Mouse (Mus musculus) testis, postnatal 10 days (tissue): ENCODE measurements around the gene Cubn.

Experiments used
- DNase-seq: peaks from one replicate; pipeline ENCODE4 v3.0.0; 2021; ENCODE audit warnings: low spot score

Cubn gene

GRCm38 (mm10) chr2:13407698-13408097 is 83.9 kb downstream of the Cubn start:
- DNase-seq: no peak

DNA sequence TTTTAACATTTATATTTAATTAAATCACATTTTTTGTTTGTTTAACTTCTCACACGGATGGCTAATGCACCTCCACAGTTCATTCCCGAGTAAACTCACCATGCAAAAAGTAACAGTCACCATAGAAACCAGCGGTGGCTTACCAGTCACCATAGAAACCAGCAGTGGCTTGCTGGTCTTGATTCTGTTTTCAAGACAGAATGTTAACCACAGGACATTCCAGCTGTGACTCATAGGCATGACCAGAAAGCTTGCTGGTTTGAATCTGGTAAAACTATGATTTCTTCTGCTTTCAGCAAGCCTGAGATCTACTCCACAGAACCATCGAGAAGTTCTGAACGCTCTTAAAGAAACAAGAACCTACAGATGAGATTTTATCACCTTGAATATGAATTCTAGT is 84.3 kb downstream of the Cubn start:
- no peak for DNase-seq

DNA sequence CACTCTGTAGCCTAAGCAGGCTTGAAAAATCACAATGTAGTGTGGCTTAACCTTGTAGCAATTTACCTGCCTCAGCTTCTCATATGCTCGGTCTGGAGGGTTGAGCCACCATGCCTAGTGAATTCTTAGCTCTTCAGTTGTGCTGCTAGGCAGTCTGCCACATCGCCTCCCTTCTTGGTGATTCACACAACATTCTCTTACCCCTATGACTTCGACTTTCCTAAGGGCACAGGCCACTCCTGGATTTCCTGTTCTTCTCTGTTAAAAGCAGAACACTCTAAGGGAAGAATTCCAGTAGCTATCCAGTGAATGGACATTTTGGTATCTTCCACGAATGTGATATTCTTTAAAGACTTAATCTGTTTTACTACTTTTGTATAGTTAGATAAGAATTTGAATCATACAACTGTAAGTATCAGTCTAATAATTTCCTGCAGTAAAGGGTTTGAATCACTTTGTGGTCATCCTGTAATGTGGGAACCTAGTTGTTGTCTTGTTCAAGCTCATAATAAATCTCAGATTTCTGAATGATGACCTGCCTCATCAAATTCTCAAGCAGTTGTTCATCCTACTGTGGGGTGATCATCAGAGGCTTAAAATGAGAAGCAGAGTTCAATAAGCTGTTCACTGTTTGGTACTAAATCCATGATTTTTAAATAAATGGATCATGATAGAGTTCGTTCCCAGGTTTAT is 86.5 kb downstream of the Cubn start:
- no peak for DNase-seq

DNA sequence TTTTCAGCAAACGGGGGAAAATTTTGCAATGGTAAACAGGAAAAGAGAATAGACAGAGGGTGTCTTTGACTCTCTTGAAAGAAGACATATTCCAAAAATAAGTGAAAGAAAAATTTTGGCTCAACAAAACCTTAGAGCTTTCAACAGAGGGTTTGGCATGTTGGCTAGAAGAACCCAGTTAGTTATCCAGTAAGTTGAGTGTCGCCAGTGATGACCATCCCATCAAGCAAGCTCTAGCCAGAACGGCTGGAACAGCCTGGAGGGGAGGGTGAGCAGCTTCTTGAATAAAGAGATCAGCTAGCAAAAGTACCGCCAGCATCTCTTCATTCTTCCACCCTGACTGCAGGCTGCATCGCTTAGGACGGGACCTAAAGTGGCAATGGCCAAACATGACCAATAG is 90.8 kb downstream of the Cubn start:
- no peak for DNase-seq

- DNase-seq: no peak
Observed at GRCm38 (mm10) chr2:13399480-13400072, 92.0 kb downstream of the Cubn start.

DNA sequence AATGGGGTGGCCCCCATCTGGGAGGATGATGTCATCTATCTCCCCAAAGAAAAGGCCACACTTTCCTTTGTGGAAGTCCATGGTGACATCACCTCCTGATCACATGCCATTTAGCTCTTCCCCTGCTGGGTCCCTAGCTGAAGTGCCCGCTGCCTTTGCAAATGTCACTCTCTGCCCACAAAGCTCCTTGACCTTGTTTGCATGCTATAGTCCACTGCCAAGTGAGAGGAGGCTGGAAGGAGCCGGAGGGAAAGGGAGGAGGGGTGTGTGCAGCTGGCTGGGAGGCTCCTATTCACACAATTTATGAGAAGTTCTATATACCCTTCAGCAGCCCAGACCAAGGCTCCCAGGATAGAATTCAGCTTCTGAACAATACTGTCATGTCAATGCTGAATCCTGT is 92.7 kb downstream of the Cubn start:
- DNase-seq: peak; percentile 57

- no peak for DNase-seq
Observed at GRCm38 (mm10) chr2:13398551-13398950, 93.1 kb downstream of the Cubn start.

DNA sequence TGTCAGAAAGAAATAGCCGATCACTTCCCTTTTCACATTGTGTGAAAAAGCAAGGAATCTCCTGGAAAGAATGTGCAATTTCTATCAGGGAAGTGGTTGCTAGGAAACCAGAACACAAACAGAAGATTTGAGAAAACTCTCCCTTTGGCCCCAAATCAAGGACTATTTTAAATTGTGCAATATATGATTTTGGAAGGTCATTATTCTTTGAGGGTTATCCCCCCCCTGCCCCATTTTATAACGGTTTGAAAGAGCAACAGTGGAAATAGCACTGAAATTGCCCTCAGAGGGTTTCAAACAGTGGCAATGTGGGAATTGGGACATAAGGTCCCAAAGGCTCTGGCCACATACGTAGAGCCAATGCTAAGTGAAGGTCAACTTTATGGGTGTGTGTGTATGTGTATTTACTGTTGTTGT is 95.5 kb downstream of the Cubn start:
- no peak for DNase-seq

GRCm38 (mm10) chr2:13391018-13391417 is 100.6 kb downstream of the Cubn start:
- DNase-seq: no peak

- no peak for DNase-seq
Observed at GRCm38 (mm10) chr2:13386631-13387030, 105.0 kb downstream of the Cubn start.

- DNase-seq: no peak
Observed at GRCm38 (mm10) chr2:13385542-13386345, 105.9 kb downstream of the Cubn start.

DNA sequence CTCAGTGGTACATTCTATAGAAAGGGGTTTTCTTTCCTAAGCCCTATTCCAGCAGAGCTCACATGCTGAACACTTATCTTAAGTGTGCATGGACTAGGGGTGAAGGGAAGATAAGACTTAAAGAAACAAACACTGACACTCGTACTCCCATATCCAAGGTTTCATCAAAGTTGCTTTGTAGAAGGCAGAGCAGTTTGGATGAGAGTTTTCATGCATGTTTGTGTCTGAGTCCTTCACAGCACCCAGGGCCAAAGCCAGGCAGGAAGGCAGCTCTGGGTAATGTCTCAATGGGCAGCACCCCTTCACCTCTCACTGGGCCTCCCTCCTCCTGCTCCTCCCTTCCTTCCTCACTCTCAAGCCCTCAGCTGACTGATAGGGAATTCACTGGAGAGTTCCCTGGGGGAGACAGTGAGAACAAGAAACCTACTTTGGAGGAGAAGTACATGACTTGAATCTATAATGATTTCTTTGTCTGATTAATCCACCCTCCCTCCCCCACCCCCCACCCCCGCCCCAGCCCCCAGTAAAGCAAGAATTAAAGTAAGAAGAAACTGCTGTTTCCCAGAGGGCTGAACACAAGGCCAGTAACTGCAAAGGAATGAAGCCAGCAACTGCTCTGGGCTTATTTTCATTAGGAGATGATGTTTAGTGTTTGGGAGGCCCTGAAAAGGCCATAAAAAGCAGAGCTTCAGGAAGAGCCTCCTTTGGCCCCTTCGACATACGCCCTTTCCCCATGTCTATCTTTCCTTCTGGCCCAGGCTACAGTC is 106.7 kb downstream of the Cubn start:
- DNase-seq: no peak

GRCm38 (mm10) chr2:13376166-13376565 is 115.4 kb downstream of the Cubn start:
- DNase-seq: no peak

- DNase-seq: no peak
Observed at GRCm38 (mm10) chr2:13373291-13373690, 118.3 kb downstream of the Cubn start.

DNA sequence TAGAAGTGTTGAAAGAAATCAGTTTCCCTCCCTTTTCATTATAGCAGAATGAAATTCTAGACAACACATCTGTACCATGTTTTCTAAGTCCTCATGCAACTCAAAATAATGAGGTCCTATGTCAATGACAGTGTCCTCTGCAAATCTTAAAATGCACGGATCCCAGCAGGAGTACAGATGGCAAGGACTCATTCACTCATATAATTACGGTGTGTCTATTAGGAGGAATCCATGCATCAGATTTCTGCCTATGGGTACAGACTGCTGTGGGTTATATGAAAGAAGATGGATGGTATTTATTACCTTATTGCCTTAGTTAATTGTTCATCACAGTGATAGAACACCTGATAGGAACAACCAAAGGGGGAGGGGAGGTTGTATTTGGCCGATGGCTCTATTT is 118.8 kb downstream of the Cubn start:
- DNase-seq: no peak

DNA sequence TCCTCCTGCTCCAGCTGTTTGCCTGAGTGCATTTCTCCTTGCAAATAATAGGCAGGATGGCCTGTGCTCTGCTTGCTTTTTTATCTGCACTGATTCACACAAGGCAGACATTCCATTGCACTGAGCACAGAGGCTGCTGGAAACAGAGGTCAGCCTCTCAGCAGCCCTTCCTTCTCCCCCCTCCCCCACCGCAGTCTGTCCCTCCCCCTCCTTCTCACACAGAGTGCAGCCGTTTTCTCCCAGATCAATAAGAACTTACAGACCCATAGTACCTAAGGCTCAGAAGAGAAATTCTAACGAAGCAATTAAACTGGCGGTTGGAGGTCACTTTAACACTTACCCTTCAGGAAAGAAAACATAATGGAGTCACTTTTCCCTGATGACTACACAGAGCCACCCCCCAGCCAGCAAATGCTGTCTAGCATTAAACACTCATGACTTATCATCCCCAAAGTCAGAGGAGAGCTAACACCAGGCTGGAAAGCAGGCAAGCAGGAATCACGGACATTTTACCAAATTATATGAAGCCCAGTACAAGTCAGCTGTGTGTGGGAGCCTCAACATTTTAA is 119.3 kb downstream of the Cubn start:
- peak; percentile 74 for DNase-seq

DNA sequence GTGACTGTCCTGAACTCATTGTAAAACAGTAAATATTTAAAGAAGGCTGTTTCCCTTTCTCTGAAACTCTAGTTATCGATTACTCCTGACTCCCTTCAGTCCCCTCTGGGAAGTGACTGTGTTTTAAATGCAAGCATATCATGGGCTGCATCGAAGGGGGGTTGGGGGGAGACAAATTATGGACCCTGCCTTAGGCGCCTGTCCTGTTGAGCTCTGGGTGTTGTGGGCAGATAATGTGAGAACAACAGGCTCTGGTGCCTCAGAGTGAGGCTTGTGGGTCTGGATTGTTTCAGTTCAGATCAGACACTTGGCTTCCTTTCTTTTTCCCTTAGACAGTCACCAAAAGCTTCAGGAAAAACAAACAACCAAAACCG is 119.8 kb downstream of the Cubn start:
- no peak for DNase-seq

- no peak for DNase-seq
Observed at GRCm38 (mm10) chr2:13371072-13371796, 120.4 kb downstream of the Cubn start.

GRCm38 (mm10) chr2:13370556-13370955 is 121.1 kb downstream of the Cubn start:
- DNase-seq: no peak

DNA sequence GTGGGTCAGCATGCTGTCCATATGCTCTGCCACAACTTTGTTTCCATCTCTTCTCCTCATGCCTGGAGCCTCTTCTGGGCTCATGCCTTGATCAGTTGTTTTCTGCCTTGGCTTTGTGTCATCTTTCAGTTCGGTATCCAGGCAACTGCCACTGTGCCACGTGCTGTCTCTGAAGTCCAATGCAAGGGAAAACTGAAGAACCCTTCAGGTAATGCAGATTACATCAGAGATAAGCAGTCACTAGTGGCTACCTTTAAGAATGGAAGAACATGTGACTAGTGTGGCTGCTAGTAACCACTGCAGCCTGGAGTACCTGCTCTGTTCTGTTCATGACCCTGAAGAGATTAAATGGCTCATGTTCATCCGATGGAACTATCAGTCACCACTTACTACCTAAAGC is 123.1 kb downstream of the Cubn start:
- no peak for DNase-seq

DNA sequence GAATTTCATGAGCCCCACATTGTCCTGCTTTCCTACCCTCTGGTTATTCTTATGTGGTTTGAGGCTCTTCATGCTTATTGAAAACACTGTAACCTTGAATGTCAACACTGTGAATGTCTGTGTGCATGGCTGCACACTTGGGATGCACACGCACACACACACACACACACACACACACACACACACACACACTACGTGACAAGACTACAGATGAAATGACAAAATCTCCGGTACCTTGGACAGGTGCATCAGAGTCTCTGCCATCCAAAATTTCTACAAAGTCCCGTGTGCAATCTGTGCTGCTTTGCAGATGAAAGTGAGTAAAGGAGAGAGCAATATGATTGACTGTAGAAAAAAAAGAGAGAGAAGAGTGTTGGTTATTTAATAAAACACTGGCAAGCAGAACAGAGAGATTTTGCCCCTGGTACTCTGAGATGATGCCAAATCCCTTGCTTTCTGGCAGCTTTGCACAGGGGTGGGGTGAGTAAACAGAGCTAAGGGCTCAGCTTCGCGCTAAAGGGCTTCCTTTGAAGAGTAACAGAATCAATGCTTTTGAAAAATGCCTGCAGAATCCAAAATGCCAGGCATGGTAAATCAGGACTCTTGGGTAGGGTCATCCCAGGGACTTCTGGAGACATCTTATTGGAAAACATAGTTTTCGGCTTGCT is 133.6 kb downstream of the Cubn start:
- DNase-seq: no peak
